Mouse (Mus musculus): Measurements from ENCODE around the gene Smchd1. TPM values are rescaled to one million over a fixed set of nuclear protein-coding genes. Genes with fewer than 3 reads are reported as not detected.

Smchd1 gene
- polyA plus RNA-seq, 1 experiment from 2014 or later = 90.7 TPM

GRCm38 (mm10) chr17:71486231-71486851 is 11.2 kb upstream of the Smchd1 start:
- no peaks in the 10 kb centered on the region for H3K9me3 ChIP-seq (replicated peaks; ENCODE audit: control insufficient read depth, low read length)
- H3K36me3 ChIP-seq (replicated peaks; ENCODE audit: control insufficient read depth, insufficient read depth, low read depth, low read length) = no peaks in the 10 kb centered on the region
- H3K27me3 ChIP-seq (ENCODE audit: control insufficient read depth, insufficient read depth, low read length) = no peaks in the 10 kb centered on the region
- WGBS = 39% methylated on average over 8 of the region's 8 CpGs
- no peak overlapping the region for H3K4me2 ChIP-seq (ENCODE audit: low read depth, low read length)
- no peak overlapping the region for H3K4me3 ChIP-seq (ENCODE audit: low read depth, low read length)
- ATAC-seq (replicated peaks; ENCODE audit: insufficient number of reproducible peaks, low FRiP score, low TSS enrichment, low read depth) (no peak), DNase-seq (ENCODE audit: low spot score) (no peak)
- no peaks in the 10 kb centered on the region; the same call in 1 of the 2 replicates for H3K4me1 ChIP-seq (ENCODE audit: control insufficient read depth, insufficient read depth, low read length)
- no peak overlapping the region for H3K9ac ChIP-seq (replicated peaks; ENCODE audit: low read length)
- no peak overlapping the region for H3K27ac ChIP-seq (replicated peaks; ENCODE audit: low read depth, low read length)

GRCm38 (mm10) chr17:71485791-71486230 is 10.7 kb upstream of the Smchd1 start:
- 61% methylated on average over 12 of the region's 12 CpGs for WGBS
- DNase-seq (ENCODE audit: low spot score) = no peak
- H3K9ac ChIP-seq (replicated peaks; ENCODE audit: low read length) = no peak overlapping the region
- H3K27me3 ChIP-seq (ENCODE audit: control insufficient read depth, insufficient read depth, low read length) = no peaks in the 10 kb centered on the region
- no peaks in the 10 kb centered on the region; the same call in 1 of the 2 replicates for H3K4me1 ChIP-seq (ENCODE audit: control insufficient read depth, insufficient read depth, low read length)
- no peak overlapping the region for H3K4me3 ChIP-seq (ENCODE audit: low read depth, low read length)
- H3K9me3 ChIP-seq (replicated peaks; ENCODE audit: control insufficient read depth, low read length) = no peaks in the 10 kb centered on the region
- H3K36me3 ChIP-seq (replicated peaks; ENCODE audit: control insufficient read depth, insufficient read depth, low read depth, low read length) = no peaks in the 10 kb centered on the region
- no peak for ATAC-seq (replicated peaks; ENCODE audit: insufficient number of reproducible peaks, low FRiP score, low TSS enrichment, low read depth)
- H3K27ac ChIP-seq (replicated peaks; ENCODE audit: low read depth, low read length) = no peak overlapping the region
- H3K4me2 ChIP-seq (ENCODE audit: low read depth, low read length) = no peak overlapping the region

- no peak for ATAC-seq (replicated peaks; ENCODE audit: insufficient number of reproducible peaks, low FRiP score, low TSS enrichment, low read depth)
- Histone ChIP-seq H3K27ac (replicated peaks; ENCODE audit: low read depth, low read length) (no peak overlapping the region), H3K9ac (replicated peaks; ENCODE audit: low read length) (no peak overlapping the region), H3K9me3 (replicated peaks; ENCODE audit: control insufficient read depth, low read length) (no peaks in the 10 kb centered on the region), H3K36me3 (replicated peaks; ENCODE audit: control insufficient read depth, insufficient read depth, low read depth, low read length) (no peaks in the 10 kb centered on the region), H3K4me2 (ENCODE audit: low read depth, low read length) (no peak overlapping the region), H3K27me3 (ENCODE audit: control insufficient read depth, insufficient read depth, low read length) (no peaks in the 10 kb centered on the region), H3K4me1 (ENCODE audit: control insufficient read depth, insufficient read depth, low read length) (no peaks in the 10 kb centered on the region; the same call in 1 of the 2 replicates), H3K4me3 (ENCODE audit: low read depth, low read length) (no peak overlapping the region)
- no peak for DNase-seq (ENCODE audit: low spot score)
- 90% methylated on average over 5 of the region's 5 CpGs for WGBS
Observed at GRCm38 (mm10) chr17:71484711-71485110, 9.6 kb upstream of the Smchd1 start.

GRCm38 (mm10) chr17:71483418-71484060 is 8.4 kb upstream of the Smchd1 start:
- no peak for DNase-seq (ENCODE audit: low spot score)
- Histone ChIP-seq H3K27me3 (ENCODE audit: control insufficient read depth, insufficient read depth, low read length) (no peaks in the 10 kb centered on the region), H3K9me3 (replicated peaks; ENCODE audit: control insufficient read depth, low read length) (no peaks in the 10 kb centered on the region), H3K9ac (replicated peaks; ENCODE audit: low read length) (no peak overlapping the region), H3K27ac (replicated peaks; ENCODE audit: low read depth, low read length) (no peak overlapping the region), H3K4me2 (ENCODE audit: low read depth, low read length) (no peak overlapping the region), H3K4me3 (ENCODE audit: low read depth, low read length) (no peak overlapping the region), H3K36me3 (replicated peaks; ENCODE audit: control insufficient read depth, insufficient read depth, low read depth, low read length) (no peaks in the 10 kb centered on the region), H3K4me1 (ENCODE audit: control insufficient read depth, insufficient read depth, low read length) (no peaks in the 10 kb centered on the region; the same call in 1 of the 2 replicates)
- 86% methylated on average over 7 of the region's 7 CpGs for WGBS
- no peak for ATAC-seq (replicated peaks; ENCODE audit: insufficient number of reproducible peaks, low FRiP score, low TSS enrichment, low read depth)

- Histone ChIP-seq H3K4me2 (ENCODE audit: low read depth, low read length) (no peak overlapping the region), H3K9ac (replicated peaks; ENCODE audit: low read length) (no peak overlapping the region), H3K4me3 (ENCODE audit: low read depth, low read length) (no peak overlapping the region), H3K27ac (replicated peaks; ENCODE audit: low read depth, low read length) (no peak overlapping the region), H3K4me1 (ENCODE audit: control insufficient read depth, insufficient read depth, low read length) (no peaks in the 10 kb centered on the region), H3K27me3 (ENCODE audit: control insufficient read depth, insufficient read depth, low read length) (no peaks in the 10 kb centered on the region), H3K9me3 (replicated peaks; ENCODE audit: control insufficient read depth, low read length) (no peaks in the 10 kb centered on the region), H3K36me3 (replicated peaks; ENCODE audit: control insufficient read depth, insufficient read depth, low read depth, low read length) (no peaks in the 10 kb centered on the region)
- DNase-seq (ENCODE audit: low spot score) (no peak), ATAC-seq (replicated peaks; ENCODE audit: insufficient number of reproducible peaks, low FRiP score, low TSS enrichment, low read depth) (no peak)
- 66% methylated on average over 5 of the region's 5 CpGs for WGBS
Observed at GRCm38 (mm10) chr17:71479381-71479901, 4.3 kb upstream of the Smchd1 start.

GRCm38 (mm10) chr17:71477481-71477880 is 2.3 kb upstream of the Smchd1 start:
- DNase-seq (ENCODE audit: low spot score) (no peak), ATAC-seq (replicated peaks; ENCODE audit: insufficient number of reproducible peaks, low FRiP score, low TSS enrichment, low read depth) (no peak)
- Histone ChIP-seq H3K9me3 (replicated peaks; ENCODE audit: control insufficient read depth, low read length) (no peaks in the 10 kb centered on the region), H3K36me3 (replicated peaks; ENCODE audit: control insufficient read depth, insufficient read depth, low read depth, low read length) (no peaks in the 10 kb centered on the region), H3K4me2 (ENCODE audit: low read depth, low read length) (no peak overlapping the region), H3K27me3 (ENCODE audit: control insufficient read depth, insufficient read depth, low read length) (no peaks in the 10 kb centered on the region), H3K4me3 (ENCODE audit: low read depth, low read length) (no peak overlapping the region), H3K4me1 (ENCODE audit: control insufficient read depth, insufficient read depth, low read length) (no peaks in the 10 kb centered on the region), H3K27ac (replicated peaks; ENCODE audit: low read depth, low read length) (no peak overlapping the region), H3K9ac (replicated peaks; ENCODE audit: low read length) (no peak overlapping the region)
- WGBS = 97% methylated on average over 8 of the region's 8 CpGs

GRCm38 (mm10) chr17:71476346-71477020 is 1.3 kb upstream of the Smchd1 start:
- Histone ChIP-seq H3K9ac (replicated peaks; ENCODE audit: low read length) (peak overlapping the region; percentile 96; the same call in 1 of the 2 replicates), H3K4me2 (ENCODE audit: low read depth, low read length) (peak overlapping the region; percentile 73; the same call in 1 of the 2 replicates), H3K27ac (replicated peaks; ENCODE audit: low read depth, low read length) (no peak overlapping the region), H3K4me3 (ENCODE audit: low read depth, low read length) (no peak overlapping the region), H3K27me3 (ENCODE audit: control insufficient read depth, insufficient read depth, low read length) (no peaks in the 10 kb centered on the region), H3K9me3 (replicated peaks; ENCODE audit: control insufficient read depth, low read length) (no peaks in the 10 kb centered on the region), H3K4me1 (ENCODE audit: control insufficient read depth, insufficient read depth, low read length) (no peaks in the 10 kb centered on the region), H3K36me3 (replicated peaks; ENCODE audit: control insufficient read depth, insufficient read depth, low read depth, low read length) (no peaks in the 10 kb centered on the region)
- 81% methylated on average over 7 of the region's 7 CpGs for WGBS
- DNase-seq (ENCODE audit: low spot score) = no peak
- ATAC-seq (replicated peaks; ENCODE audit: insufficient number of reproducible peaks, low FRiP score, low TSS enrichment, low read depth) = no peak

- Histone ChIP-seq H3K4me2 (ENCODE audit: low read depth, low read length) (peak overlapping the region; percentile 73), H3K4me3 (ENCODE audit: low read depth, low read length) (peak overlapping the region; percentile 66), H3K36me3 (replicated peaks; ENCODE audit: control insufficient read depth, insufficient read depth, low read depth, low read length) (no peaks in the 10 kb centered on the region), H3K4me1 (ENCODE audit: control insufficient read depth, insufficient read depth, low read length) (no peaks in the 10 kb centered on the region), H3K9me3 (replicated peaks; ENCODE audit: control insufficient read depth, low read length) (no peaks in the 10 kb centered on the region), H3K27ac (replicated peaks; ENCODE audit: low read depth, low read length) (peak overlapping the region; percentile 97), H3K9ac (replicated peaks; ENCODE audit: low read length) (peak overlapping the region; percentile 96), H3K27me3 (ENCODE audit: control insufficient read depth, insufficient read depth, low read length) (no peaks in the 10 kb centered on the region)
- WGBS = under 1% methylated on average over 31 of the region's 31 CpGs
- peak; percentile 88 for DNase-seq (ENCODE audit: low spot score)
- ATAC-seq (replicated peaks; ENCODE audit: insufficient number of reproducible peaks, low FRiP score, low TSS enrichment, low read depth) = peak; percentile 84
Observed at GRCm38 (mm10) chr17:71475705-71476089, 554 bp upstream of the Smchd1 start.
